In the genomic region with DNA sequence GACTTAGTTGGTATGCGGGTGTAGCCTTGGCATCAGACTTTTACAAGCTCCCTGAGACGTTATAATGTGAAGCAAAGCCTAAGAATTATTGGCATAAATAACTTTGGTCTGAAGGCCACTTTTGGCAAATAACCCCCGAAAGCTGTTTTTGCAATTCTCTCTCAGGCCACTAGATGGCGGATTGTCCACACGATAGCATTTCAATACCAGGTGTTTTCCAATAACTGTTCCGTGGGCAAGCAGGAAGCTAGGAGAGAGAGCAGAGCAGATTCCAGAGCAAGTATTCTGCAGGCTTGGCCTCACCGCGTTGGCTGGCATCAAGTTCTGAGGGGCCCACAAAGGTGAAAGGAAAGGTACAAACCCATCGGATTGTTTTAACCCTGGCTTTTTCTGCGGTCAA, we compare ENCODE assay signal across 8 mouse cellular contexts. TPM values are rescaled to one million over a fixed set of nuclear protein-coding genes. Genes with fewer than 3 reads are reported as not detected.
DNase-seq lines count a peak whose midpoint lies in the region; ATAC-seq and TF ChIP-seq lines count a peak whose summit lies in the region.

No protein-coding gene starts in this region.

- no peak overlapping the region for H3ac ChIP-seq in myocyte (ENCODE audit: control insufficient read depth, insufficient read length)

- no peaks in the 10 kb centered on the region for H3K79me2 ChIP-seq in myocyte (ENCODE audit: control insufficient read depth, insufficient read depth)

- H3K27me3 ChIP-seq in kidney, adult 2 months (replicated peaks; ENCODE audit: control insufficient read depth, insufficient read depth, low read length) = no peaks in the 10 kb centered on the region
- H3K27me3 ChIP-seq in limb, embryonic 10.5 days (ENCODE audit: low read depth, poor library complexity, severe bottlenecking) = no peaks in the 10 kb centered on the region
- H3K27me3 ChIP-seq in myocyte (ENCODE audit: control insufficient read depth, insufficient read depth, insufficient read length) = peaks cover 35% of the 10 kb centered on the region
- H3K27me3 ChIP-seq in stomach, embryonic 16.5 days (ENCODE audit: control insufficient read depth, insufficient read depth, low read length) = no peaks in the 10 kb centered on the region

- no peaks in the 10 kb centered on the region for H3K9me3 ChIP-seq in limb, embryonic 10.5 days (replicated peaks)
- no peaks in the 10 kb centered on the region for H3K9me3 ChIP-seq in stomach, embryonic 16.5 days (replicated peaks; ENCODE audit: control insufficient read depth, low read length)

- H3K4me2 ChIP-seq in myocyte (ENCODE audit: low read depth) = peak overlapping the region; percentile 39
- H3K4me2 ChIP-seq in stomach, embryonic 16.5 days (ENCODE audit: low read depth, low read length) = no peak overlapping the region

- peak; percentile 86 for TF ChIP-seq CTCF in cortical plate, adult 2 months (IDR thresholded peaks at IDR 0.05; ENCODE audit: extremely low read depth, insufficient read depth, low read length)
- peak; percentile 68 for TF ChIP-seq CTCF in kidney, adult 2 months (conservative IDR thresholded peaks at IDR 0.05; ENCODE audit: insufficient read depth, insufficient read length, low read depth, low read length)

- H3K4me3 ChIP-seq in cortical plate, adult 2 months (ENCODE audit: insufficient read depth, low read length) = no peak overlapping the region
- no peak overlapping the region for H3K4me3 ChIP-seq in kidney, adult 2 months (ENCODE audit: insufficient read depth, low read depth, low read length)
- no peak overlapping the region for H3K4me3 ChIP-seq in limb, embryonic 10.5 days
- no peak overlapping the region for H3K4me3 ChIP-seq in myocyte
- H3K4me3 ChIP-seq in stomach, embryonic 16.5 days (replicated peaks; ENCODE audit: low read length) = no peak overlapping the region

- intact Hi-C loops in gastrocnemius, postnatal 36 days (cut with DNase I) = loop anchor here (1.0 kb wide), 1 partner anchor 569 kb away; no protein-coding TSS in a partner anchor

- H3K36me3 ChIP-seq in kidney, adult 2 months (ENCODE audit: control insufficient read depth, insufficient read depth, low read length) = no peaks in the 10 kb centered on the region
- no peaks in the 10 kb centered on the region for H3K36me3 ChIP-seq in limb, embryonic 10.5 days
- H3K36me3 ChIP-seq in myocyte (ENCODE audit: control insufficient read depth, insufficient read depth) = no peaks in the 10 kb centered on the region
- no peaks in the 10 kb centered on the region for H3K36me3 ChIP-seq in stomach, embryonic 16.5 days (ENCODE audit: control insufficient read depth, insufficient read depth, low read length)

- no peaks in the 10 kb centered on the region for H3K4me1 ChIP-seq in cortical plate, adult 2 months (ENCODE audit: control insufficient read depth, insufficient read depth, low read length)
- no peaks in the 10 kb centered on the region for H3K4me1 ChIP-seq in kidney, adult 2 months (ENCODE audit: control insufficient read depth, insufficient read depth, low read length)
- H3K4me1 ChIP-seq in limb, embryonic 10.5 days = peaks cover 14% of the 10 kb centered on the region
- no peaks in the 10 kb centered on the region for H3K4me1 ChIP-seq in stomach, embryonic 16.5 days (ENCODE audit: control insufficient read depth, insufficient read depth, low read length)

- DNase-seq in 3T3-L1 (ENCODE audit: low read depth, low spot score) (peak; percentile 84), adipocyte (ENCODE audit: low spot score) (peak; percentile 75)
- DNase-seq in gastrocnemius, postnatal 36 days = peak; percentile 16 to 32
- peak; percentile 75 for DNase-seq in kidney, adult 2 months
- peak; percentile 83 for DNase-seq in limb, embryonic 10.5 days (ENCODE audit: low spot score)

- peak; percentile 69; the same call in 1 of the 2 replicates for ATAC-seq in stomach, embryonic 16.5 days (ENCODE audit: insufficient read depth, low FRiP score)

- H3K27ac ChIP-seq in cortical plate, adult 2 months (ENCODE audit: insufficient read depth, low read length) = no peak overlapping the region
- no peak overlapping the region for H3K27ac ChIP-seq in kidney, adult 2 months (ENCODE audit: insufficient read depth, low read depth, low read length)
- H3K27ac ChIP-seq in limb, embryonic 10.5 days = no peak overlapping the region
- H3K27ac ChIP-seq in stomach, embryonic 16.5 days (ENCODE audit: low read length) = no peak overlapping the region

- WGBS in kidney, adult 2 months = 7% methylated on average over 10 of the region's 10 CpGs
- 14% methylated on average over 10 of the region's 10 CpGs for WGBS in limb, embryonic 10.5 days
- WGBS in stomach, embryonic 16.5 days = 11% methylated on average over 10 of the region's 10 CpGs

- TF ChIP-seq POLR2A in cortical plate, adult 2 months (IDR thresholded peaks at IDR 0.05; ENCODE audit: extremely low read depth, insufficient read depth, low read length) = no peak
- no peak for TF ChIP-seq POLR2A in kidney, adult 2 months (IDR thresholded peaks at IDR 0.05; ENCODE audit: low read depth, low read length)
- TF ChIP-seq POLR2A in myocyte (IDR thresholded peaks at IDR 0.05; ENCODE audit: insufficient read length, low read depth) = no peak

- H3K9ac ChIP-seq in stomach, embryonic 16.5 days (ENCODE audit: low read length) = no peak overlapping the region

TF ChIP-seq in myocyte, 11 proteins besides CTCF, POLR2A, EP300 and RAD21:
- TF ChIP-seq CEBPB (IDR thresholded peaks at IDR 0.05; ENCODE audit: insufficient read depth, poor library complexity, severe bottlenecking) (no peak), TCF3 (IDR thresholded peaks at IDR 0.05; ENCODE audit: insufficient read length, low read depth) (no peak), MAX (IDR thresholded peaks at IDR 0.05; ENCODE audit: low read depth) (no peak), MYOG (IDR thresholded peaks at IDR 0.05; ENCODE audit: control insufficient read depth in 1 of 3, insufficient read depth in 1 of 3, insufficient read length in 2 of 3, low read depth in 2 of 3) (no peak), E2F4 (IDR thresholded peaks at IDR 0.05; ENCODE audit: insufficient read depth) (no peak), USF1 (IDR thresholded peaks at IDR 0.05; ENCODE audit: low read depth) (no peak), REST (IDR thresholded peaks at IDR 0.05; ENCODE audit: insufficient read depth, insufficient read length) (no peak), SRF (IDR thresholded peaks at IDR 0.05; ENCODE audit: control insufficient read depth, insufficient read length, low read depth) (no peak), MYOD1 (IDR thresholded peaks at IDR 0.05; ENCODE audit: control insufficient read depth in 1 of 3, insufficient read length in 2 of 3, low read depth in 2 of 3) (no peak), TCF12 (IDR thresholded peaks at IDR 0.05; ENCODE audit: insufficient read depth, poor library complexity, severe bottlenecking) (no peak), POLR2AphosphoS2 (IDR thresholded peaks at IDR 0.05; ENCODE audit: insufficient read length, low read depth) (no peak)

RNA-seq across cellular contexts. Expression of gene Synm, which starts 29.2 kb away (rescaled TPM):
- polyA plus RNA-seq in cortical plate, adult 2 months (2012; rRNA removed) = 12.0 and 13.6 TPM in 2 replicates
- 100 to 1,000 TPM; 254 to 276 TPM for total RNA-seq in gastrocnemius, postnatal 36 days (2021)
- polyA plus RNA-seq in kidney, adult 2 months (2012; rRNA removed) = 0.48 and 1.1 TPM in 2 replicates
- 0.15 and 0.29 TPM in 2 replicates for polyA plus RNA-seq in limb, embryonic 10.5 days (2016; fragmentation: Nextera tagmentation; extraction: Ambion mirVana)
- 0.46 TPM for polyA plus RNA-seq in myocyte (2012; fragmentation: generic; extraction: Trizol)
- polyA plus RNA-seq in stomach, embryonic 16.5 days (2015; fragmentation: Nextera tagmentation; extraction: Ambion mirVana) = 8.1 and 9.5 TPM in 2 replicates

Comparison
In these comparisons a context has a peak if more than half of its experiments do, and no peak if none do; other contexts are left out.
1. DNase-seq: peak in every context shown above with its lines; median percentile 84 in 3T3-L1; 83 in limb, embryonic 10.5 days; 75 in adipocyte; 75 in kidney, adult 2 months; 24 in gastrocnemius, postnatal 36 days.